In the genomic region with DNA sequence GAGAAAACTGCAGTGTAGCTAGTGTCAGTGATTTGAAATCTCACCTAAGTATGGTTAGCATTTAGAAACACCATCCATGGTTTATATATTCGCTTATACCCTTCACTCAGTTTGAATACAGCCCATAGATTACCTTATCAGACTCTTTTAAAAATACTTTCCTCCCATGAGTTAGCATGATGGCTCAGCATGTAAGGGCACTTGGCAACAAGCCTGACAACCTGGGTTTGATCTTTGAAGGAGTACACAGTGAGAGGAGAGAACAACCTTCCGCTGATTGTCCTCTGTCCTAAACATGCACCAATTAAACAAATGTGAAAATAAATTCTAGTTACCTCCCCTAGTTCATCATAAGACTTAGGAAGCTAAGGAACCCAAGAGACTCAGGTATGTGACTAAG, we compare ENCODE assay signal across 19 mouse cellular contexts.
A peak's percentile ranks its signal among the peaks of the same experiment; 100 is the strongest.
DNase-seq lines count a peak whose midpoint lies in the region; ATAC-seq and TF ChIP-seq lines count a peak whose summit lies in the region.
"Had no signal": no experiment of that assay in that cellular context is flagged by ENCODE, and none has a peak within 500 bp of the region (broad histone marks: within the 10 kb centered on the region; RNA-seq: fewer than 3 reads in every experiment).

No protein-coding gene starts in this region.

- H3K4me3 ChIP-seq in heart, embryonic 11.5 days (ENCODE audit: low read depth, low read length), result no peak overlapping the region
- no peak overlapping the region for H3K4me3 ChIP-seq in MEL (ENCODE audit: control insufficient read depth in 1 of 2, insufficient read depth in 1 of 2, low read depth in 2 of 2, low read length in 2 of 2)
- H3K4me3 ChIP-seq: forebrain, embryonic 10.5 days; forebrain, embryonic 13.5 days; hindbrain, embryonic 12.5 days; hindbrain, embryonic 15.5 days had no signal

- no peaks in the 10 kb centered on the region; the same call in 1 of the 2 replicates for H3K79me2 ChIP-seq in MEL (ENCODE audit: control insufficient read depth, insufficient read depth, low read length, poor library complexity)

- TF ChIP-seq POLR2A in MEL (IDR thresholded peaks at IDR 0.05; ENCODE audit: control insufficient read depth in 1 of 2, insufficient read depth in 1 of 2, low read depth in 1 of 2, low read length in 2 of 2, poor library complexity in 1 of 2), result no peak

- TF ChIP-seq RAD21 in MEL (IDR thresholded peaks at IDR 0.05; ENCODE audit: low read depth, low read length), result no peak

- no peak overlapping the region for H3K9ac ChIP-seq in heart, embryonic 11.5 days (ENCODE audit: low read depth, low read length)
- no peak overlapping the region for H3K9ac ChIP-seq in MEL (ENCODE audit: control insufficient read depth, low read depth, low read length, poor library complexity, severe bottlenecking)
- H3K9ac ChIP-seq: forebrain, embryonic 13.5 days; hindbrain, embryonic 12.5 days; hindbrain, embryonic 15.5 days had no signal

- TF ChIP-seq CTCF in MEL (IDR thresholded peaks at IDR 0.05 in 2 of 3, conservative IDR thresholded peaks at IDR 0.05 in 1 of 3; ENCODE audit: control insufficient read depth in 1 of 3, insufficient read depth in 1 of 3, low read depth in 2 of 3, low read length in 3 of 3, poor library complexity in 1 of 3, severe bottlenecking in 1 of 3), result no peak

- peak in 1 of 2 experiments; percentile 55; a peak in 2 of 4 replicates for TF ChIP-seq EP300 in MEL (IDR thresholded peaks at IDR 0.05; ENCODE audit: low read depth in 1 of 2, low read length in 2 of 2)

- WGBS in heart, embryonic 11.5 days (ENCODE audit: insufficient replicate concordance), result 85% methylated on average over 2 of the region's 2 CpGs

- no peaks in the 10 kb centered on the region for H3K9me3 ChIP-seq in heart, embryonic 11.5 days (replicated peaks; ENCODE audit: control insufficient read depth, low read length)
- no peaks in the 10 kb centered on the region for H3K9me3 ChIP-seq in MEL (replicated peaks; ENCODE audit: insufficient read depth, low read length)
- H3K9me3 ChIP-seq: forebrain, embryonic 10.5 days; forebrain, embryonic 13.5 days; hindbrain, embryonic 12.5 days; hindbrain, embryonic 15.5 days had no signal

- peak; percentile 58 to 79 for DNase-seq in adrenal gland, adult (ENCODE audit: inconsistent age in 2 of 2, low spot score in 1 of 2)
- DNase-seq in adrenal gland, adult 18-20 months (ENCODE audit: low spot score in 2 of 2), result no peak
- DNase-seq in heart, adult 11 months, result peak; percentile 48
- DNase-seq in MEL (ENCODE audit: low read depth, low spot score), result peak; percentile 68
- DNase-seq in adrenal gland, postnatal 36 days, result peak; percentile 62 to 63
- no peak for DNase-seq in lung, postnatal 25 days (ENCODE audit: low spot score)
- DNase-seq: cerebellum, adult 18-20 months; cerebellum, adult 9-10 months; cerebellum, postnatal 14 days; gastrocnemius, postnatal 10 days; gastrocnemius, postnatal 36 days had no signal

- no peaks in the 10 kb centered on the region for H3K36me3 ChIP-seq in heart, embryonic 11.5 days (ENCODE audit: control insufficient read depth, insufficient read depth, low read length)
- H3K36me3 ChIP-seq in MEL (ENCODE audit: control insufficient read depth in 1 of 2, insufficient read depth in 2 of 2, low read length in 2 of 2), result peaks cover 0 to 48% of the 10 kb centered on the region in 2 experiments; a peak in 2 of 4 replicates
- H3K36me3 ChIP-seq: forebrain, embryonic 10.5 days; hindbrain, embryonic 12.5 days; hindbrain, embryonic 15.5 days had no signal

- H3K4me2 ChIP-seq in heart, embryonic 11.5 days, result no peak overlapping the region
- H3K4me2 ChIP-seq: forebrain, embryonic 13.5 days; hindbrain, embryonic 12.5 days; hindbrain, embryonic 15.5 days had no signal

- H3K27me3 ChIP-seq in heart, embryonic 11.5 days (ENCODE audit: control insufficient read depth, insufficient read depth, low read length), result no peaks in the 10 kb centered on the region
- H3K27me3 ChIP-seq in MEL (ENCODE audit: control insufficient read depth in 1 of 2, insufficient read depth in 2 of 2, low read length in 2 of 2), result no peaks in the 10 kb centered on the region
- H3K27me3 ChIP-seq: forebrain, embryonic 13.5 days; hindbrain, embryonic 12.5 days; hindbrain, embryonic 15.5 days; Patski had no signal

- peaks cover 12% of the 10 kb centered on the region for H3K4me1 ChIP-seq in heart, embryonic 11.5 days (ENCODE audit: control insufficient read depth, insufficient read depth, low read length)
- H3K4me1 ChIP-seq in MEL (ENCODE audit: control insufficient read depth in 1 of 2, insufficient read depth in 2 of 2, low read length in 2 of 2), result peaks cover 34 to 50% of the 10 kb centered on the region in 2 experiments

- H3K27ac ChIP-seq in heart, embryonic 11.5 days (ENCODE audit: low read depth, low read length), result no peak overlapping the region
- H3K27ac ChIP-seq in MEL (ENCODE audit: control insufficient read depth, low read depth, low read length), result peak overlapping the region; percentile 86
- H3K27ac ChIP-seq: forebrain, embryonic 10.5 days; forebrain, embryonic 13.5 days; hindbrain, embryonic 12.5 days; hindbrain, embryonic 15.5 days had no signal

- no peak for ATAC-seq in heart, embryonic 11.5 days (replicated peaks; ENCODE audit: insufficient number of reproducible peaks, low FRiP score, low TSS enrichment)
- ATAC-seq: forebrain, embryonic 13.5 days; forebrain, embryonic 16.5 days; intestine, postnatal 0 days; Patski had no signal

TF ChIP-seq in MEL, 35 proteins besides CTCF, POLR2A, EP300 and RAD21:
- TF ChIP-seq ETS1 (IDR thresholded peaks at IDR 0.05; ENCODE audit: low read depth, low read length), result peak; percentile 68
- no peak for TF ChIP-seq USF1 (IDR thresholded peaks at IDR 0.05; ENCODE audit: low read depth, low read length)
- no peak for TF ChIP-seq NRF1 (IDR thresholded peaks at IDR 0.05; ENCODE audit: insufficient read depth, low read depth, low read length, poor library complexity, severe bottlenecking)
- no peak; the same call in 1 of the 2 replicates for TF ChIP-seq KAT2A (conservative IDR thresholded peaks at IDR 0.05; ENCODE audit: low read depth, low read length)
- TF ChIP-seq MYC (IDR thresholded peaks at IDR 0.05; ENCODE audit: low read depth, low read length), result 0 out of 2 replicates have a peak, but pooled peaks have one; percentile 30
- no peak for TF ChIP-seq SMC3 (IDR thresholded peaks at IDR 0.05; ENCODE audit: low read depth, low read length)
- no peak for TF ChIP-seq TCF12 (IDR thresholded peaks at IDR 0.05; ENCODE audit: low read depth, low read length)
- TF ChIP-seq MXI1 (IDR thresholded peaks at IDR 0.05; ENCODE audit: low read depth, low read length), result 0 out of 2 replicates have a peak, but pooled peaks have one; percentile 5
- TF ChIP-seq ZMIZ1 (IDR thresholded peaks at IDR 0.05; ENCODE audit: low read depth, low read length), result no peak
- TF ChIP-seq MAZ (IDR thresholded peaks at IDR 0.05; ENCODE audit: low read depth, low read length), result no peak
- TF ChIP-seq GATA1 (IDR thresholded peaks at IDR 0.05; ENCODE audit: low read depth, low read length), result 0 out of 2 replicates have a peak, but pooled peaks have one; percentile 23
- TF ChIP-seq TAL1 (IDR thresholded peaks at IDR 0.05; ENCODE audit: low read length), result no peak
- no peak for TF ChIP-seq MAFK (IDR thresholded peaks at IDR 0.05; ENCODE audit: borderline replicate concordance, low read depth, low read length)
- TF ChIP-seq POLR2AphosphoS5 (IDR thresholded peaks at IDR 0.05; ENCODE audit: borderline replicate concordance, low read depth, low read length), result no peak
- TF ChIP-seq BHLHE40 (IDR thresholded peaks at IDR 0.05; ENCODE audit: borderline replicate concordance, low read depth, low read length), result no peak
- no peak for TF ChIP-seq USF2 (IDR thresholded peaks at IDR 0.05; ENCODE audit: borderline replicate concordance in 1 of 2, insufficient read depth in 1 of 2, low read depth in 1 of 2, low read length in 2 of 2)
TF ChIP-seq in MEL: peak in this region for 4.

Comparison
In these comparisons a context has a peak if more than half of its experiments do, and no peak if none do; other contexts are left out.
1. DNase-seq: peak in adrenal gland, adult (2 of 2), heart, adult 11 months (single experiment), MEL (single experiment) and adrenal gland, postnatal 36 days (2 of 2); none in adrenal gland, adult 18-20 months (0 of 2) and lung, postnatal 25 days (single experiment).